In genomic region chr1:179567558-179567957, GRCm38 (mm10) we compare ENCODE assay signal across 10 mouse cellular contexts. TPM values are rescaled to one million over a fixed set of nuclear protein-coding genes. Genes with fewer than 3 reads are reported as not detected.
DNase-seq lines count a peak whose midpoint lies in the region; ATAC-seq and TF ChIP-seq lines count a peak whose summit lies in the region.
"Had no signal": no experiment of that assay in that cellular context is flagged by ENCODE, and none has a peak within 500 bp of the region (broad histone marks: within the 10 kb centered on the region; RNA-seq: fewer than 3 reads in every experiment).

No protein-coding gene starts in this region.

- H3K9ac ChIP-seq in forebrain, embryonic 11.5 days (ENCODE audit: low read length), result no peak overlapping the region
- no peak overlapping the region for H3K9ac ChIP-seq in forebrain, embryonic 16.5 days (replicated peaks; ENCODE audit: low read depth, low read length)
- H3K9ac ChIP-seq in midbrain, embryonic 13.5 days (replicated peaks), result no peak overlapping the region
- no peak overlapping the region for H3K9ac ChIP-seq in liver, postnatal 0 days (replicated peaks)
- H3K9ac ChIP-seq: liver, embryonic 15.5 days had no signal

- 0 out of 2 replicates have a peak, but pooled peaks have one; percentile 12 for ATAC-seq in forebrain, embryonic 11.5 days (replicated peaks; ENCODE audit: low FRiP score)
- ATAC-seq in forebrain, embryonic 16.5 days, result no peak
- no peak for ATAC-seq in megakaryocyte, adult 5-6 weeks (ENCODE audit: poor library complexity, severe bottlenecking)
- peak; percentile 70 for ATAC-seq in midbrain, embryonic 13.5 days
- no peak for ATAC-seq in liver, postnatal 0 days

- no peak overlapping the region for H3K27ac ChIP-seq in forebrain, embryonic 11.5 days (ENCODE audit: low read depth, low read length)
- H3K27ac ChIP-seq in forebrain, embryonic 16.5 days (ENCODE audit: low read length), result no peak overlapping the region
- peak overlapping the region; percentile 35; the same call in 1 of the 2 replicates for H3K27ac ChIP-seq in midbrain, embryonic 13.5 days
- no peak overlapping the region for H3K27ac ChIP-seq in liver, postnatal 0 days (ENCODE audit: low read depth)
- H3K27ac ChIP-seq: liver, embryonic 15.5 days had no signal

- no peak overlapping the region for H3K4me3 ChIP-seq in forebrain, embryonic 11.5 days (ENCODE audit: low read depth, low read length)
- no peak overlapping the region for H3K4me3 ChIP-seq in forebrain, embryonic 16.5 days (replicated peaks; ENCODE audit: low read length)
- H3K4me3 ChIP-seq in megakaryocyte, embryonic 14.5 days (replicated peaks), result peak overlapping the region; percentile 42
- no peak overlapping the region for H3K4me3 ChIP-seq in midbrain, embryonic 13.5 days (replicated peaks)
- no peak overlapping the region for H3K4me3 ChIP-seq in liver, postnatal 0 days (ENCODE audit: low read depth, low read length)
- H3K4me3 ChIP-seq: liver, embryonic 15.5 days had no signal

- intact Hi-C loops in left cerebral cortex, postnatal 14 days (cut with DNase I), result no loop called here

- 0 out of 2 replicates have a peak, but pooled peaks cover 2% of the 10 kb centered on the region for H3K4me1 ChIP-seq in forebrain, embryonic 11.5 days (replicated peaks; ENCODE audit: control insufficient read depth, insufficient read depth, low read length)
- H3K4me1 ChIP-seq in forebrain, embryonic 16.5 days (replicated peaks; ENCODE audit: control insufficient read depth, insufficient read depth, low read length), result peaks cover 5% of the 10 kb centered on the region; the same call in 1 of the 2 replicates
- peaks cover 86% of the 10 kb centered on the region for H3K4me1 ChIP-seq in megakaryocyte, embryonic 14.5 days
- peaks cover 36% of the 10 kb centered on the region for H3K4me1 ChIP-seq in midbrain, embryonic 13.5 days (replicated peaks)
- H3K4me1 ChIP-seq in liver, postnatal 0 days (ENCODE audit: insufficient read depth), result peaks cover 7% of the 10 kb centered on the region

- H3K27me3 ChIP-seq in forebrain, embryonic 11.5 days (ENCODE audit: control insufficient read depth, insufficient read depth, low read length), result no peaks in the 10 kb centered on the region
- H3K27me3 ChIP-seq in forebrain, embryonic 16.5 days (replicated peaks; ENCODE audit: control insufficient read depth, insufficient read depth, low read length), result no peaks in the 10 kb centered on the region
- no peaks in the 10 kb centered on the region for H3K27me3 ChIP-seq in megakaryocyte, embryonic 14.5 days (replicated peaks)
- H3K27me3 ChIP-seq in midbrain, embryonic 13.5 days, result no peaks in the 10 kb centered on the region
- H3K27me3 ChIP-seq in liver, postnatal 0 days (ENCODE audit: insufficient read depth, low read length), result no peaks in the 10 kb centered on the region
- H3K27me3 ChIP-seq: liver, embryonic 15.5 days had no signal

- no peak for TF ChIP-seq CTCF in liver, postnatal 0 days (IDR thresholded peaks at IDR 0.05; ENCODE audit: low read depth)

- 80% methylated on average over 7 of the region's 7 CpGs for WGBS in forebrain, embryonic 11.5 days
- 80% methylated on average over 7 of the region's 7 CpGs for WGBS in forebrain, embryonic 16.5 days
- WGBS in midbrain, embryonic 13.5 days, result 50% methylated on average over 7 of the region's 7 CpGs
- 85% methylated on average over 7 of the region's 7 CpGs for WGBS in liver, postnatal 0 days (ENCODE audit: insufficient replicate concordance)

- no peaks in the 10 kb centered on the region for H3K9me3 ChIP-seq in forebrain, embryonic 11.5 days (ENCODE audit: control insufficient read depth, low read length)
- no peaks in the 10 kb centered on the region for H3K9me3 ChIP-seq in forebrain, embryonic 16.5 days (ENCODE audit: control insufficient read depth, low read length)
- H3K9me3 ChIP-seq in megakaryocyte, embryonic 14.5 days, result no peaks in the 10 kb centered on the region
- H3K9me3 ChIP-seq in midbrain, embryonic 13.5 days, result no peaks in the 10 kb centered on the region
- no peaks in the 10 kb centered on the region for H3K9me3 ChIP-seq in liver, postnatal 0 days (ENCODE audit: low read length)
- H3K9me3 ChIP-seq: liver, embryonic 15.5 days had no signal

- DNase-seq in forebrain, embryonic 11.5 days (ENCODE audit: low spot score), result no peak
- DNase-seq in liver, postnatal 0 days, result no peak
- no peak for DNase-seq in left cerebral cortex, postnatal 14 days (ENCODE audit: low spot score in 2 of 2)
- DNase-seq in kidney, adult 11 months, result no peak
- DNase-seq: kidney, postnatal 36 days had no signal

- no peaks in the 10 kb centered on the region for H3K36me3 ChIP-seq in forebrain, embryonic 11.5 days (ENCODE audit: control insufficient read depth, insufficient read depth, low read length)
- no peaks in the 10 kb centered on the region for H3K36me3 ChIP-seq in forebrain, embryonic 16.5 days (ENCODE audit: control insufficient read depth, insufficient read depth)
- peaks cover 37% of the 10 kb centered on the region for H3K36me3 ChIP-seq in megakaryocyte, embryonic 14.5 days (replicated peaks; ENCODE audit: low read length)
- no peaks in the 10 kb centered on the region for H3K36me3 ChIP-seq in midbrain, embryonic 13.5 days
- H3K36me3 ChIP-seq in liver, postnatal 0 days (replicated peaks; ENCODE audit: insufficient read depth, low read length), result no peaks in the 10 kb centered on the region
- H3K36me3 ChIP-seq: liver, embryonic 15.5 days had no signal

- TF ChIP-seq EP300 in liver, postnatal 0 days (IDR thresholded peaks at IDR 0.05; ENCODE audit: low read depth), result no peak

- H3K4me2 ChIP-seq in forebrain, embryonic 11.5 days (ENCODE audit: low read depth, low read length, severe bottlenecking), result no peak overlapping the region
- H3K4me2 ChIP-seq in forebrain, embryonic 16.5 days (ENCODE audit: low read length), result no peak overlapping the region
- H3K4me2 ChIP-seq in midbrain, embryonic 13.5 days (replicated peaks), result no peak overlapping the region
- no peak overlapping the region for H3K4me2 ChIP-seq in liver, postnatal 0 days (ENCODE audit: low read depth, low read length)
- H3K4me2 ChIP-seq: liver, embryonic 15.5 days had no signal

RNA-seq across cellular contexts. Expression of gene Cnst, which starts 21.4 kb away (rescaled TPM):
- polyA plus RNA-seq in forebrain, embryonic 11.5 days (2014; fragmentation: Nextera tagmentation; extraction: Ambion mirVana), result 23.5 and 23.6 TPM in 2 replicates
- polyA plus RNA-seq in forebrain, embryonic 16.5 days (2015; fragmentation: Nextera tagmentation; extraction: Ambion mirVana), result 32.4 and 34.0 TPM in 2 replicates
- polyA plus RNA-seq in megakaryocyte, embryonic 14.5 days (2012; ENCODE audit: insufficient read depth, low replicate concordance), result 4.7 and 7.3 TPM in 2 replicates
- total RNA-seq in megakaryocyte, adult 5-6 weeks (2015), result 13.5 and 14.7 TPM in 2 replicates
- total RNA-seq in megakaryocyte, adult 5-6 weeks (2017), result 22.6 and 23.8 TPM in 2 replicates
- 27.9 and 28.2 TPM in 2 replicates for polyA plus RNA-seq in midbrain, embryonic 13.5 days (2015; fragmentation: Nextera tagmentation; extraction: Ambion mirVana)
- 5.0 and 5.8 TPM in 2 replicates for polyA plus RNA-seq in liver, postnatal 0 days (2015; fragmentation: Nextera tagmentation; extraction: Ambion mirVana)
- total RNA-seq in left cerebral cortex, postnatal 14 days (2021), result 10 to 100 TPM; 33.8 to 34.1 TPM

RNA-seq across cellular contexts. Expression of gene Tfb2m, which starts 21.5 kb away (rescaled TPM):
- polyA plus RNA-seq in forebrain, embryonic 11.5 days (2014; fragmentation: Nextera tagmentation; extraction: Ambion mirVana), result 23.8 and 25.1 TPM in 2 replicates
- polyA plus RNA-seq in forebrain, embryonic 16.5 days (2015; fragmentation: Nextera tagmentation; extraction: Ambion mirVana), result 45.5 and 52.0 TPM in 2 replicates
- 5.7 and 6.8 TPM in 2 replicates for polyA plus RNA-seq in megakaryocyte, embryonic 14.5 days (2012; ENCODE audit: insufficient read depth, low replicate concordance)
- 19.9 and 25.2 TPM in 2 replicates for total RNA-seq in megakaryocyte, adult 5-6 weeks (2015)
- total RNA-seq in megakaryocyte, adult 5-6 weeks (2017), result 19.6 and 33.1 TPM in 2 replicates
- 30.2 and 31.5 TPM in 2 replicates for polyA plus RNA-seq in midbrain, embryonic 13.5 days (2015; fragmentation: Nextera tagmentation; extraction: Ambion mirVana)
- polyA plus RNA-seq in liver, postnatal 0 days (2015; fragmentation: Nextera tagmentation; extraction: Ambion mirVana), result 16.3 and 17.6 TPM in 2 replicates
- 10 to 100 TPM; 22.3 to 27.0 TPM for total RNA-seq in left cerebral cortex, postnatal 14 days (2021)

RNA-seq across cellular contexts. Expression of gene Smyd3, which starts 49.7 kb away (rescaled TPM):
- 14.1 and 16.1 TPM in 2 replicates for polyA plus RNA-seq in forebrain, embryonic 11.5 days (2014; fragmentation: Nextera tagmentation; extraction: Ambion mirVana)
- 29.3 and 29.4 TPM in 2 replicates for polyA plus RNA-seq in forebrain, embryonic 16.5 days (2015; fragmentation: Nextera tagmentation; extraction: Ambion mirVana)
- polyA plus RNA-seq in megakaryocyte, embryonic 14.5 days (2012; ENCODE audit: insufficient read depth, low replicate concordance), result 2.4 TPM in 1 of 2 replicates, not detected in the other
- total RNA-seq in megakaryocyte, adult 5-6 weeks (2015), result 7.9 and 13.7 TPM in 2 replicates
- total RNA-seq in megakaryocyte, adult 5-6 weeks (2017), result 11.4 and 14.8 TPM in 2 replicates
- 14.5 and 17.5 TPM in 2 replicates for polyA plus RNA-seq in midbrain, embryonic 13.5 days (2015; fragmentation: Nextera tagmentation; extraction: Ambion mirVana)
- polyA plus RNA-seq in liver, postnatal 0 days (2015; fragmentation: Nextera tagmentation; extraction: Ambion mirVana), result 5.0 and 5.1 TPM in 2 replicates
- 10 to 100 TPM; 19.1 to 20.6 TPM for total RNA-seq in left cerebral cortex, postnatal 14 days (2021)

Comparison
In these comparisons a context has a peak if more than half of its experiments do, and no peak if none do; other contexts are left out.
1. ATAC-seq: peak in forebrain, embryonic 11.5 days (single experiment) and midbrain, embryonic 13.5 days (single experiment); none in forebrain, embryonic 16.5 days (single experiment), megakaryocyte, adult 5-6 weeks (single experiment) and liver, postnatal 0 days (single experiment).